Mouse (Mus musculus) midbrain, embryonic 14.5 days (tissue): ENCODE results near the gene Anapc16. TPM values are rescaled to one million over a fixed set of nuclear protein-coding genes. Genes with fewer than 3 reads are reported as not detected.

Experiments used
- ATAC-seq: fragments of 200-750 bp; cut with Nextera tagmentation; 2 replicates; pipeline ENCODE4 v1.8.0; 2017; ENCODE audit warnings: moderate number of reproducible peaks, moderate library complexity; ENCODE audit not compliant: low FRiP score, low TSS enrichment
- DNase-seq: peaks from one replicate; pipeline ENCODE4 v3.0.0-alpha.2; 2015
- H3K27ac ChIP-seq: fragments of 300-500 bp; sonication (generic); replicated peaks from 2 replicates; pipeline ENCODE4 v1.5.1; 2014; ENCODE audit warnings: mild to moderate bottlenecking, low read depth, low read length, moderate library complexity
- H3K27me3 ChIP-seq: fragments of 300-500 bp; sonication (generic); 2 replicates; pipeline ENCODE4 v1.6.1; 2014; ENCODE audit warnings: low read length, control low read depth, mixed read lengths; ENCODE audit not compliant: control insufficient read depth, insufficient read depth
- H3K36me3 ChIP-seq: fragments of 300-500 bp; sonication (generic); 2 replicates; pipeline ENCODE4 v1.6.1; 2014; ENCODE audit warnings: low read length, control low read depth; ENCODE audit not compliant: control insufficient read depth, insufficient read depth
- H3K4me1 ChIP-seq: fragments of 300-500 bp; sonication (generic); 2 replicates; pipeline ENCODE4 v1.6.1; 2014; ENCODE audit warnings: mild to moderate bottlenecking, antibody characterized with exemption, low read length, control low read depth; ENCODE audit not compliant: control insufficient read depth, insufficient read depth
- H3K4me2 ChIP-seq: fragments of 300-500 bp; sonication (generic); 2 replicates; pipeline ENCODE4 v1.6.1; 2014; ENCODE audit warnings: mild to moderate bottlenecking, low read length, moderate library complexity
- H3K4me3 ChIP-seq: fragments of 300-500 bp; sonication (generic); replicated peaks from 2 replicates; pipeline ENCODE4 v1.5.1; 2014; ENCODE audit warnings: low read depth, low read length
- H3K9ac ChIP-seq: fragments of 300-500 bp; sonication (generic); replicated peaks from 2 replicates; pipeline ENCODE4 v1.6.1; 2014; ENCODE audit warnings: mild to moderate bottlenecking, low read length, moderate library complexity
- H3K9me3 ChIP-seq: fragments of 300-500 bp; sonication (generic); 2 replicates; pipeline ENCODE4 v1.6.1; 2016; ENCODE audit warnings: low read length, control low read depth, mixed read lengths; ENCODE audit not compliant: control insufficient read depth
- WGBS: fragments of 180-500 bp; shearing (Covaris S2); extraction: QIAGEN DNeasy Blood & Tissue Kit; methylation state at CpG from one replicate; pipeline ENCODE4 v1.1.7; 2014; 5-methylcytosine and 5-hydroxymethylcytosine counted together
- polyA plus RNA-seq: library from polyadenylated mRNA; unstranded; fragments of >200 nt; fragmentation: Nextera tagmentation; extraction: Ambion mirVana; gene quantifications from 2 replicates; pipeline ENCODE4 v1.2.1, GENCODE M21; 2014

Anapc16 gene
- polyA plus RNA-seq, 1 experiment from 2014 or later, result 105 TPM

GRCm38 (mm10) chr10:60031562-60031961 lies 28.6 kb upstream of the Anapc16 start:
- no peak overlapping the region for H3K4me3 ChIP-seq
- no peaks in the 10 kb centered on the region for H3K36me3 ChIP-seq
- peaks cover 14% of the 10 kb centered on the region for H3K4me1 ChIP-seq
- H3K9ac ChIP-seq, result no peak overlapping the region
- DNase-seq, result peak; percentile 15
- H3K27ac ChIP-seq, result peak overlapping the region; percentile 67
- ATAC-seq, result no peak
- H3K4me2 ChIP-seq, result no peak overlapping the region
- 74% methylated on average over 8 of the region's 8 CpGs for WGBS
- no peaks in the 10 kb centered on the region for H3K27me3 ChIP-seq
- no peaks in the 10 kb centered on the region for H3K9me3 ChIP-seq

GRCm38 (mm10) chr10:60029387-60029786 lies 26.5 kb upstream of the Anapc16 start:
- no peak for ATAC-seq
- 85% methylated on average over 4 of the region's 4 CpGs for WGBS
- no peak overlapping the region for H3K4me3 ChIP-seq
- H3K9ac ChIP-seq, result no peak overlapping the region
- H3K4me1 ChIP-seq, result peaks cover 19% of the 10 kb centered on the region
- no peak for DNase-seq
- no peaks in the 10 kb centered on the region for H3K27me3 ChIP-seq
- H3K36me3 ChIP-seq, result no peaks in the 10 kb centered on the region
- H3K9me3 ChIP-seq, result no peaks in the 10 kb centered on the region
- H3K4me2 ChIP-seq, result no peak overlapping the region
- H3K27ac ChIP-seq, result no peak overlapping the region

- Histone ChIP-seq H3K4me3 (no peak overlapping the region), H3K9me3 (no peaks in the 10 kb centered on the region), H3K27ac (no peak overlapping the region), H3K4me2 (no peak overlapping the region), H3K36me3 (no peaks in the 10 kb centered on the region), H3K9ac (no peak overlapping the region), H3K27me3 (no peaks in the 10 kb centered on the region), H3K4me1 (peaks cover 19% of the 10 kb centered on the region)
- DNase-seq (peak; percentile 27), ATAC-seq (no peak)
- 63% methylated on average over 7 of the region's 7 CpGs for WGBS
Measured at GRCm38 (mm10) chr10:60028979-60029378, 26.0 kb upstream of the Anapc16 start.

GRCm38 (mm10) chr10:60028181-60028580 lies 25.2 kb upstream of the Anapc16 start:
- no peaks in the 10 kb centered on the region for H3K27me3 ChIP-seq
- H3K4me1 ChIP-seq, result peaks cover 19% of the 10 kb centered on the region
- no peak overlapping the region for H3K4me3 ChIP-seq
- H3K9ac ChIP-seq, result peak overlapping the region; percentile 31; the same call in 1 of the 2 replicates
- WGBS, result 84% methylated on average over 7 of the region's 7 CpGs
- H3K36me3 ChIP-seq, result no peaks in the 10 kb centered on the region
- no peak overlapping the region for H3K27ac ChIP-seq
- H3K9me3 ChIP-seq, result no peaks in the 10 kb centered on the region
- ATAC-seq (no peak), DNase-seq (no peak)
- H3K4me2 ChIP-seq, result no peak overlapping the region

- H3K27ac ChIP-seq, result 0 out of 2 replicates have a peak overlapping the region, but pooled peaks have one; percentile 26
- no peaks in the 10 kb centered on the region for H3K27me3 ChIP-seq
- no peaks in the 10 kb centered on the region for H3K36me3 ChIP-seq
- 68% methylated on average over 2 of the region's 2 CpGs for WGBS
- DNase-seq, result peak; percentile 23
- no peak overlapping the region for H3K4me3 ChIP-seq
- no peak for ATAC-seq
- H3K9ac ChIP-seq, result no peak overlapping the region
- no peaks in the 10 kb centered on the region for H3K9me3 ChIP-seq
- peaks cover 17% of the 10 kb centered on the region for H3K4me1 ChIP-seq
- no peak overlapping the region for H3K4me2 ChIP-seq
Measured at GRCm38 (mm10) chr10:60027619-60028084, 24.7 kb upstream of the Anapc16 start.

GRCm38 (mm10) chr10:60026759-60027395 lies 23.9 kb upstream of the Anapc16 start:
- ATAC-seq (no peak), DNase-seq (peak; percentile 9)
- no peak overlapping the region for H3K4me3 ChIP-seq
- no peaks in the 10 kb centered on the region for H3K9me3 ChIP-seq
- peaks cover 9% of the 10 kb centered on the region for H3K4me1 ChIP-seq
- H3K4me2 ChIP-seq, result no peak overlapping the region
- no peak overlapping the region for H3K9ac ChIP-seq
- no peak overlapping the region; the same call in 1 of the 2 replicates for H3K27ac ChIP-seq
- 50% methylated on average over 13 of the region's 13 CpGs for WGBS
- 0 out of 2 replicates have a peak, but pooled peaks cover 4% of the 10 kb centered on the region for H3K36me3 ChIP-seq
- no peaks in the 10 kb centered on the region for H3K27me3 ChIP-seq

- DNase-seq, result no peak
- H3K9ac ChIP-seq, result no peak overlapping the region
- 90% methylated on average over 1 of the region's 1 CpGs for WGBS
- H3K36me3 ChIP-seq, result 0 out of 2 replicates have a peak, but pooled peaks cover 4% of the 10 kb centered on the region
- no peak overlapping the region for H3K4me2 ChIP-seq
- H3K27ac ChIP-seq, result no peak overlapping the region
- H3K4me3 ChIP-seq, result no peak overlapping the region
- H3K27me3 ChIP-seq, result no peaks in the 10 kb centered on the region
- no peak for ATAC-seq
- H3K9me3 ChIP-seq, result no peaks in the 10 kb centered on the region
- peaks cover 5% of the 10 kb centered on the region for H3K4me1 ChIP-seq
Measured at GRCm38 (mm10) chr10:60023751-60024150, 20.8 kb upstream of the Anapc16 start.

GRCm38 (mm10) chr10:60019299-60019698 lies 16.4 kb upstream of the Anapc16 start:
- H3K9ac ChIP-seq, result no peak overlapping the region
- peaks cover 32% of the 10 kb centered on the region for H3K36me3 ChIP-seq
- no peak for ATAC-seq
- no peak overlapping the region for H3K27ac ChIP-seq
- WGBS, result 79% methylated on average over 2 of the region's 2 CpGs
- no peak for DNase-seq
- H3K4me3 ChIP-seq, result no peak overlapping the region
- H3K9me3 ChIP-seq, result no peaks in the 10 kb centered on the region
- H3K27me3 ChIP-seq, result no peaks in the 10 kb centered on the region
- no peak overlapping the region for H3K4me2 ChIP-seq
- H3K4me1 ChIP-seq, result no peaks in the 10 kb centered on the region

- Histone ChIP-seq H3K27me3 (no peaks in the 10 kb centered on the region), H3K9me3 (no peaks in the 10 kb centered on the region), H3K4me1 (no peaks in the 10 kb centered on the region), H3K4me2 (no peak overlapping the region), H3K4me3 (no peak overlapping the region), H3K27ac (no peak overlapping the region), H3K9ac (no peak overlapping the region), H3K36me3 (peaks cover 46% of the 10 kb centered on the region)
- no peak for ATAC-seq
- DNase-seq, result no peak
- 96% methylated on average over 6 of the region's 6 CpGs for WGBS
Measured at GRCm38 (mm10) chr10:60016223-60016622, 13.3 kb upstream of the Anapc16 start.
